Mouse (Mus musculus): ENCODE data around the gene Prex1.

Prex1 gene

DNA sequence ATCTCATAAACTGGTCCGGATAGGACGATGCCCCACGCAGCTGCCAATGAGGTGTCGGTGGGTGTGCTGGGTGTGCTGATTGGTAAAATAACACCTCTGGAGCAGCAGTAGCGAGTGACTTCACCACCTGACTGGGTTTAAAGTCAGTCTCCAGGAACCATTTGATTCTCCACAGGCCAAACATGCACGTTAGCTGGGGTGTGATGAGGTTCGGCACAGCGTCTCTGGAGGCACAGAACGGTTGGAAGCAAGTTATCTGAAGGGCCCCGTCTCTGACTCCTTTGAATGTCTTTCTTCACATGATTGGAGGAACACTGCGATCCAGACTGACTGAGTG, 159.5 kb downstream of the Prex1 start:
- H3K27me3 ChIP-seq (ENCODE audit: control insufficient read depth, insufficient read depth, low read length, poor library complexity, severe bottlenecking): no peaks in the 10 kb centered on the region
- DNase-seq (ENCODE audit: low read depth, low spot score): no peak

GRCm38 (mm10) chr2:166553502-166554168, 160.0 kb downstream of the Prex1 start:
- Histone ChIP-seq H3K36me3 (ENCODE audit: control insufficient read depth, insufficient read depth, low read length, poor library complexity, severe bottlenecking) (no peaks in the 10 kb centered on the region), H3K27me3 (ENCODE audit: control insufficient read depth, insufficient read depth, low read length, poor library complexity, severe bottlenecking) (no peaks in the 10 kb centered on the region)
- DNase-seq (ENCODE audit: low read depth, low spot score): peak; percentile 61

More for the DNA sequence above, 159.5 kb downstream of the Prex1 start:
- no peaks in the 10 kb centered on the region for H3K36me3 ChIP-seq (ENCODE audit: control insufficient read depth, insufficient read depth, low read length, poor library complexity, severe bottlenecking)

GRCm38 (mm10) chr2:166552657-166553056, 161.0 kb downstream of the Prex1 start:
- H3K27me3 ChIP-seq (ENCODE audit: control insufficient read depth, insufficient read depth, low read length, poor library complexity, severe bottlenecking): no peaks in the 10 kb centered on the region
- no peaks in the 10 kb centered on the region for H3K36me3 ChIP-seq (ENCODE audit: control insufficient read depth, insufficient read depth, low read length, poor library complexity, severe bottlenecking)
- DNase-seq (ENCODE audit: low read depth, low spot score): no peak

GRCm38 (mm10) chr2:166551831-166552498, 161.7 kb downstream of the Prex1 start:
- DNase-seq (ENCODE audit: low read depth, low spot score): no peak
- Histone ChIP-seq H3K27me3 (ENCODE audit: control insufficient read depth, insufficient read depth, low read length, poor library complexity, severe bottlenecking) (no peaks in the 10 kb centered on the region), H3K36me3 (ENCODE audit: control insufficient read depth, insufficient read depth, low read length, poor library complexity, severe bottlenecking) (no peaks in the 10 kb centered on the region)

DNA sequence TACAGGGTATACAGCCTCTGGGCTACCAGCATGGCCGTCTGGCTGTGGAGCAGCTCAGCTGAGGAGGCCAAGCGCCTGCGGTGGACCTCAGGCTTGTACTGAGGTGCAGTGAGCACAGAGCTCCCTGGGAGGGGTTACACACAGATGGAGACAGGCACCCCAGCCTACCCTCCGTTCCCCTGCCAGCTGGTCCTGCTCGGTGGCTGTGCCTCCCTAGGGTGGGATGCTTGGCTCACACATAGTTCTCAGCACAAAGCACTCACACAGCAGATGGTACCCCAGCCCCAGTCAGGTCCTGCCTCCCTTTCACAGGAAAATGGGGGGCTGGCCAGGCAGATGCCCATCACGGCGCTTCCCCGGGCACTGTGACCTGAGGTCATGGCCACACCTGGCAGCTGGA, 163.8 kb downstream of the Prex1 start:
- no peaks in the 10 kb centered on the region for H3K27me3 ChIP-seq (ENCODE audit: control insufficient read depth, insufficient read depth, low read length, poor library complexity, severe bottlenecking)
- DNase-seq (ENCODE audit: low read depth, low spot score): no peak
- H3K36me3 ChIP-seq (ENCODE audit: control insufficient read depth, insufficient read depth, low read length, poor library complexity, severe bottlenecking): no peaks in the 10 kb centered on the region

DNA sequence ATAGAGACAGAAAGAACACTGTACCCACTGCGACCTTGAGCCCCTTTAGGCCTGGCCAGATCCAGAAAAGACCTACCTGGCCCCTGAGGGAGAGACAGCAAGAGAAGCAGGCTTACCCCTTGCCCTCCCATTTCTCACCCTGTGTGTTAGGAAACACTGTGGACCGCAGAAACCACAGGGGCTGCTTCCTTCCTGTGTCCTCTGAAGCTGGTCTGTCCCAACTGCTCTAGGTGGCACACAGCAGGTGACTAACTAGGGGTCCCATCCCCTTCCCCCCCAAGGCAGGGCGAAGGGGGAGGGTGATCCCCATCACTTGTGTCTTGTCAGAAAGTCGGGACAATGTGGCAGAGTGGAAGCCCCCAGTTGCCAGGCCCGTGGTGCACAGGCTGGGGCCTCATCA, 164.6 kb downstream of the Prex1 start:
- Histone ChIP-seq H3K27me3 (ENCODE audit: control insufficient read depth, insufficient read depth, low read length, poor library complexity, severe bottlenecking) (no peaks in the 10 kb centered on the region), H3K36me3 (ENCODE audit: control insufficient read depth, insufficient read depth, low read length, poor library complexity, severe bottlenecking) (no peaks in the 10 kb centered on the region)
- peak; percentile 55 for DNase-seq (ENCODE audit: low read depth, low spot score)

GRCm38 (mm10) chr2:166545580-166545979, 168.1 kb downstream of the Prex1 start:
- Histone ChIP-seq H3K27me3 (ENCODE audit: control insufficient read depth, insufficient read depth, low read length, poor library complexity, severe bottlenecking) (no peaks in the 10 kb centered on the region), H3K36me3 (ENCODE audit: control insufficient read depth, insufficient read depth, low read length, poor library complexity, severe bottlenecking) (no peaks in the 10 kb centered on the region)
- no peak for DNase-seq (ENCODE audit: low read depth, low spot score)

- no peaks in the 10 kb centered on the region for H3K27me3 ChIP-seq (ENCODE audit: control insufficient read depth, insufficient read depth, low read length, poor library complexity, severe bottlenecking)
- DNase-seq (ENCODE audit: low read depth, low spot score): peak; percentile 32
- H3K36me3 ChIP-seq (ENCODE audit: control insufficient read depth, insufficient read depth, low read length, poor library complexity, severe bottlenecking): no peaks in the 10 kb centered on the region
Measured at GRCm38 (mm10) chr2:166544575-166545251, 168.9 kb downstream of the Prex1 start.

DNA sequence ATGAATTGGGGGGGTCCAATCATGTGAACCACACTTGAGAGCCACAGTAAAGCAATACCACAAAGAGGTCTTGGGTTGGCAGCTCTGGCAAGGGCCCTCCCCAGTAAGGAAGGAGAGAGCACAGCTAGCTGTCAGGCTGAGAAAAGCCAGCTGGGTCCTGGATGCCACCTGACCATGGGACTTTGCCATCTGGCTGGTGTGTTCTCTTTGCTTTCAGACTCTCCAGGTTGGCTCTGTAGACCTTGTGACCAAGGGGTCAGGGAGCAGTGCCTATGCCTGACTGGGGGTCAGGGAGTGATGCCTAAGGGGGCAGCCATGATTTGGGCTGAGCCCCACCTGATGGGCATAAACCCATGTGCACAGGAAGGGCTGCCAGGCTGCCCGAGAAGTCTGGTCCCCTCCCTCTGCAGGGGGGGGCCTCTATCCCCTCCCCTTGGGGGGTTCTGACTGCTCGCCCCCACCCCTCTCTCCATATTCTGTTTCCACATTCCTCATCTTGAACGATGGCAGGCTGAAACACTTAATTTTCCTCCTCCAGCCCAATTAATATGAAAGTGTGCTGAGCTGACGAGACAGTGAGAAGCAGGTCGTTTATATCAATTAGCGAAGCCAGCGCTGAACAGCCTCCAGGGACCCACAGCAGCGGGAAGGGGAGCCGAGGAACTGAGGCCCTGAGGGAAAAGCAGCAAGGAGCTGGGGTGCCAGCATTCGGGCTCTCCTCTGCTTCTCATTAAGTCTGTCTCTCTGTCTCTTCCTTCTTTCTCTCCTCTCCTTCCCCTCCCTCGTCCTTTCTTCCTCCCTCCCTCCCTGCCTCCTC, 172.3 kb downstream of the Prex1 start:
- Histone ChIP-seq H3K36me3 (ENCODE audit: control insufficient read depth, insufficient read depth, low read length, poor library complexity, severe bottlenecking) (no peaks in the 10 kb centered on the region), H3K27me3 (ENCODE audit: control insufficient read depth, insufficient read depth, low read length, poor library complexity, severe bottlenecking) (no peaks in the 10 kb centered on the region)
- DNase-seq (ENCODE audit: low read depth, low spot score): no peak

DNA sequence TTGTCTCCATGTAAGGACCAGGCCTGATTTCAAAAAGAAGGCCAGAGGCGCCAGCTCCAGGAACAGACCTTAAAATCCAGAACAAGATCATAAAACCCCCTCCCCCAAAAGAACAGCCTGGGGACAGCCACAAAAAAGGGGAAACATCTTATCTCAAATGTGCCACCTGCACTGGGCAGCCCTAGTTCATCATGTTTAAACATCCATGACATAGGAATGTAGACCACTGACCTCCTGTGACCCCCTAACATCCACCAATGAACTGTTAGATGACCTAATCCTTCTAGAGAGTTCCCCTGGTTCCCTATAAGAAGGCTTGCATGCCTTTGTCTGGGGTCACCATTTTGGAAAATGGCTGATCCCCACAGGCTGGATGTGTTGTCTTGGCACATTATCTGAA, 173.4 kb downstream of the Prex1 start:
- no peaks in the 10 kb centered on the region for H3K27me3 ChIP-seq (ENCODE audit: control insufficient read depth, insufficient read depth, low read length, poor library complexity, severe bottlenecking)
- no peak for DNase-seq (ENCODE audit: low read depth, low spot score)
- H3K36me3 ChIP-seq (ENCODE audit: control insufficient read depth, insufficient read depth, low read length, poor library complexity, severe bottlenecking): no peaks in the 10 kb centered on the region

DNA sequence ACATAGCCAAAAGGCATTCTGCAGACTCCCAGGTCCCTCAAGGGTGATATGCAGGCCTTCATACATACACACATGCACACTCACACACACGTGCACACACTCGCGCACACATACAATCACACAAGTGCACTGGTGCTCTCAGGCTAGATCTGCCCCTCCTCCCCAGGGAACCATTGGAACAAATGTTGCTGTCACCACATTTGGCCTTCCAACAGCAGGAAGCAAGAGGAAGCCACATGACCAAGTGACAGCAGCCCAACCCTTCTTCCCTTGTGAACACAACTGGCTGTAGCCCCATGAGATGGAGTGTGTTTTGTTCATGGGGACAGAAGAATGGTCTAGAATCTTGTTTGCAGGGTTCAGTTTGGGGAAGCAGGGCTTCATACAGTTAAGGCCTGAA, 176.7 kb downstream of the Prex1 start:
- DNase-seq (ENCODE audit: low read depth, low spot score): no peak
- H3K27me3 ChIP-seq (ENCODE audit: control insufficient read depth, insufficient read depth, low read length, poor library complexity, severe bottlenecking): no peaks in the 10 kb centered on the region
- no peaks in the 10 kb centered on the region for H3K36me3 ChIP-seq (ENCODE audit: control insufficient read depth, insufficient read depth, low read length, poor library complexity, severe bottlenecking)

- no peak for DNase-seq (ENCODE audit: low read depth, low spot score)
- Histone ChIP-seq H3K27me3 (ENCODE audit: control insufficient read depth, insufficient read depth, low read length, poor library complexity, severe bottlenecking) (no peaks in the 10 kb centered on the region), H3K36me3 (ENCODE audit: control insufficient read depth, insufficient read depth, low read length, poor library complexity, severe bottlenecking) (no peaks in the 10 kb centered on the region)
Measured at GRCm38 (mm10) chr2:166535519-166535918, 178.1 kb downstream of the Prex1 start.

- no peaks in the 10 kb centered on the region for H3K27me3 ChIP-seq (ENCODE audit: control insufficient read depth, insufficient read depth, low read length, poor library complexity, severe bottlenecking)
- no peaks in the 10 kb centered on the region for H3K36me3 ChIP-seq (ENCODE audit: control insufficient read depth, insufficient read depth, low read length, poor library complexity, severe bottlenecking)
- no peak for DNase-seq (ENCODE audit: low read depth, low spot score)
Measured at GRCm38 (mm10) chr2:166526204-166526603, 187.4 kb downstream of the Prex1 start.

DNA sequence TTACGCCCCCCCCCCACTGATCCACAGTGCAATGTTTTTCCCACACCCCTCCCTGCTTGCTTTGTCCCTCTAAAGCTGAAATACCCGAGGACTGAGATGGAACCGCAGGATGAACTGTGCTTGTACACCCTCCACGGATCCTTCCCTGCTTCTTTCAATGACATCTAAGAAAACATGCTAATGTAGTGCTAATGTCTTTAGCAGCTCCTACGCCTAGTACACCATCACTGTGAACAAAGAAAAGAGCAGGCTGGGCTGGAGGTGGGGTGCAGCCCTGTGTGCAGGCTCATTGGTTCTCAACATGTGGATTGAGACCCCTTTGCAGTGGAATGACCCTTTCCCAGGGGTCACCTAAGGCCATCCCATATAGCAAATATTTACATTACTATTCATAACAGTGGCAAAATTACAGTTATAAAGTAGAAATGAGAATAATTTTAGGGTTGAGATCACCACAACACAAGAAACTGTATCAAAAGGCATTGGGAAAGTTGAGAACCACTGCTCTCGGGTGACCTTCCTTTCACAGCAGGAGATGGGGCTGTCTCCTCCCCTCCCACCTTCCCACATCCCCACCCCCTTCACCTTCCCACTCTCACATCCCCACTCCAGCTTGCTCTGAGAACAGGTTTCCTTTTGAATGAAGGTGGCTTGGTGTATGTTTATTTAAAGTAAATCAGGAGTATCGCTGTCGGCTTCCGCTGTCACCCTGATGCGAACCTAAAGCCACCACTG, 190.3 kb downstream of the Prex1 start:
- no peaks in the 10 kb centered on the region for H3K27me3 ChIP-seq (ENCODE audit: control insufficient read depth, insufficient read depth, low read length, poor library complexity, severe bottlenecking)
- DNase-seq (ENCODE audit: low read depth, low spot score): no peak
- H3K36me3 ChIP-seq (ENCODE audit: control insufficient read depth, insufficient read depth, low read length, poor library complexity, severe bottlenecking): no peaks in the 10 kb centered on the region
